Mouse (Mus musculus) urinary bladder, adult 18-20 months (tissue): ENCODE measurements at regions not wholly inside any gene's neighbourhood (a gene's known extent, or its start where the extent isn't known, plus 50 kb on each side); places are given as distances from the start of the nearest gene placed in this dataset.
A peak's percentile ranks its signal among the peaks of the same experiment; 100 is the strongest.

Source experiments
- DNase-seq, 2 experiments: peaks; one replicate each; pipeline ENCODE4 v3.0.0; 2022; ENCODE audit warnings: low spot score in 2 of 2, mixed read lengths in 2 of 2

GRCm38 (mm10) chr2:148290326-148290725 lies 104.8 kb upstream of the Sstr4 start:
- no peak for DNase-seq

DNA sequence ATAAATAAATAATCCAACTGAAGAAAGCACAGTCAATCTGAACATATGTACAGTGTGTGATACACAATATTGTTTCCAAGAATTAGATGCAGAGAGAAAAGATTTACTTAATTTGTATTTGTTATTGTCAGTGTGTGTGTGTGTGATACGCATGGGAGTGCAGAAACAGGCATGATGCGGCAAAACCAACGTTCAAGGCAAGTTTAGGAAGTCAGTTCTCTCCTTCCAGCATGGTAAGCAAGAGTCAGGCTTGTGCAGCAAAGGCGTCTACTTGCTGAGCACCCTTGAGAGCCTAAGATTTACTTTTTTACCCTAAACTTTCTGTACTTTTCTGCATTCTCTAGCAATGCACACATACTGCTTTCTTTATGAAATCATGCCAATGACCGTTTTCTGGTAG lies 102.7 kb upstream of the Sstr4 start:
- DNase-seq: no peak

DNA sequence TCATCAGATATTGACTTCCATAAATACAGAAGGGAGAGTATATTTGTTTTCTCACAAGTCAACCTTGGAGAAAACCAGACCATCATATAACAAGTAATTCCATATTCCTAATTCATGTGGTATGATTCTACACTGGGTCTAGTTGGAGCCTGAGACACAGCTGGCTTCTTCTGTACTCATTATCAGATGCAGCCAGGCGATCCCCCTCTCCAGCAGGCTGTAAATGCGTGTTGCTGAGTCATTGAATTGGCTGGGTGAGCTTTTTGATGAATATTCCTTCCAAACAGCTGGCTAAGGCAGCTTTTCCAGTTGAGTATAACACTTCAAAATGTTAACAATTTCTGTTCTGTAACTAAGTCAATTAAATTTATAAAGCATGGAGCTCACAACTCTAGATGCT lies 102.2 kb upstream of the Sstr4 start:
- DNase-seq: peak in 1 of 2 experiments; percentile 13

DNA sequence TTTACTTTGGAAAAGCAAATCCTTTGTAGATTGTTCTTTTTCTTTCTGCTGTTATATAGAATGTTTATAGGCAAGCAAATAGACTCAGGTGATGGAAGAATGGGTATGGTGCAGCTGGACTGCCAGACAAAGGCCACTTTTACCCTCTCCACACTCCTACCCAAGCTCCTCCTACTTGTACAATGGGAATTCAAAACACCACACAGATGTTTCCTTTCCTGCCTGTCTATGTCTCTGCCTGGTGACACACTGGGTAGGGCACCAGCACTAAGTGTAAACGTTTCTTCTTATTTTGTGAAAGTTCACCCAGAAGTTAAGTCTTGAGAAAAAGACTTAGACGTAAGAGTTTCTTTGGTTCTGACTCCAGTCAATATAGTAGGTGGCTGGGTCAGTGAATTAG lies 94.3 kb upstream of the Sstr4 start:
- no peak for DNase-seq

DNA sequence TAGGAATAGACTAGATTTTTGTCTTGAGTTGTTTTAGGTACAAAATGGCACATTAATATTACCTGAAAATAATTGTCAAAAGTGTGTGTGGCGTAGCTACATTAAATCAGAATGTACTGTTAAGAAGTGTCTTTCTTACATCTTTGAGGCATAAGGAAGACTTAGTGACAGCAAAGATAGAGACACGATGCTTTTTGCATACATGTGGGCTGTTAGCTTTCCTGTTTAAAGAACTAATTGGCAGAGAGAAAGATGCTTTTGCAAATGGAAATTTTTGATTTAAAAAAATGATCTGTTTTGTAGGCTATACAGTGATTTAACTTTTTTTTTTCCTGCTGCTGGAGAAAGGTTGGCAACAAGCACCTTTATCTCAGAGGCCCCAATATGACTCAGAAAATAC lies 82.9 kb upstream of the Sstr4 start:
- DNase-seq: no peak

DNA sequence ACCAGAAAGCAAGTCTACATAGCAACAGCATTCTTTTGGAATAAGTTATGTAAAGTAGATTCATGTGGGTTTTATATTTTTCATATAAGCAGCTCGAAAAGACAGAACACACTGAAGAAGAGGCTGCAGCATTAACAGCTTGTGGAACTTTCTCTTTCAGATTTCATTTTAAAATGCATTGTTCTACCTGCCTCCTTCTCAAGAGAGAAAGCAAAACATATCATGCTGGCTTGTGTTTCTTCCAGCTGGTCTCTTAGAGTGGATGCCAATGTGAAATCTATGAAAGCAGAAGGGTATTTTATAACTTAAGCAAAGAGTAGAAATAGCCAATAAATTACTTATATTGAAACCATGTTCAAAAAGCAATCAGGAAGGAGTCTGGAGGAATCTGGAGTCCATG lies 74.2 kb upstream of the Sstr4 start:
- DNase-seq: no peak

DNA sequence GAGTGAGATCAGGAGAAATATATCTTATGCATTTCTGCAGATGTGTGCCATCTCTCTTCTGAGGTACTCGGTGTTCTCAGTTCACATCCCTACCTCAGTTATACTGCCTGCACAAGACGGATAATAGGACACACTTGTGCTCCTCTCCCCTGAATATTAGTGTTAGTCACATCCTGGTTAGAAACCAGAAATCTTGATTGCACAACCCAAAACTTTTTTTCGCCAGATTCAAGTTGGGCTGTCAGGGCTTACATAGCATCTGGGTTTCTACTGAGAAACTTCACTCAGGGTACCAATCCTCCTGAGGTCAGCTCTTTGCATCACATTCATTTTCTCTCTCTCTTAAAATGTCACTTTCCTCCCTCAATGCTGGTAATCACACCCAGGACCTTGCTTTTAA lies 69.8 kb upstream of the Sstr4 start:
- DNase-seq: no peak

DNA sequence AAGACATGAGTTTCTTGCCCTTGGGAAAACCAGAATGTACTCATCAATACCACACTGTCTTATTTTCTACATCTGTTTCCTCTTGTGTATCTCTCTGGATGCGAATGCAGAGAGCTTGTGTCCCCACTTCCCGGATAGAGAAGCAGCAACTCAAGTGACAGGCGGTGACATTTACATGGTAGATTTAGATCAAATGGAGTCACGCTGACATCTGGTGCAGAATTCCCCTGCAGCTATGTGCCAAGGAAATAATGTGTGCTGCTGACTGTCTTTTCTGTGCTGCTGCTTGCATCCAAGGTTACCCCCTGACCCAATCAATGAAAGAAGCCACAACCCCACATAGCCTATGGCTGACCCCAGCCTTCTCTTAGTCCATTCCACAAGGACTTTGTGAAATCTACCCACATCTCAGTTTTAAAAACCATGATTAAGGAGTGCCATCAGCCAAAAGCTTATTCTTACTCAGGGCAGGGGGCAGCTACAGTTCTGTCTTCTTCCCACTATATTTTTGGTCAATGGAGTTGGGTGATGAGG lies 69.2 kb upstream of the Sstr4 start:
- DNase-seq: no peak

DNA sequence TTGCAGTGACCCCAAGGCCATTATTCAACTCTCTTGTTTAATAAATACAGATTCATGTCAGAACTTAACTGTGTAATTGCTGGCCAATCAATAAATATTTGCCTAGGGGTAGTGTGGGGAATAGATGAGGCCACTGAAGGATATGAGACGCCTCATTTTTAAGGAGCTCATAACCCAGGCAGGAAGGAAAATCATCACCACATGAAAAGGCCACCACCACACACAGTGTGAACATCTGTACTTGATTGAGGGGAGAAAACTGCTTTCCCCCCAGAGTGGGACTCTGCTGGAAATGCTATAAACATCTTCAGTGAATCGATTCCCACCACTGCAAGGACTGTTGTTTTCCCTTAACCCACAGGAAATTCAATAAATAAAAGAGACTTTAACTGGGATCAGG lies 68.7 kb upstream of the Sstr4 start:
- no peak for DNase-seq

DNA sequence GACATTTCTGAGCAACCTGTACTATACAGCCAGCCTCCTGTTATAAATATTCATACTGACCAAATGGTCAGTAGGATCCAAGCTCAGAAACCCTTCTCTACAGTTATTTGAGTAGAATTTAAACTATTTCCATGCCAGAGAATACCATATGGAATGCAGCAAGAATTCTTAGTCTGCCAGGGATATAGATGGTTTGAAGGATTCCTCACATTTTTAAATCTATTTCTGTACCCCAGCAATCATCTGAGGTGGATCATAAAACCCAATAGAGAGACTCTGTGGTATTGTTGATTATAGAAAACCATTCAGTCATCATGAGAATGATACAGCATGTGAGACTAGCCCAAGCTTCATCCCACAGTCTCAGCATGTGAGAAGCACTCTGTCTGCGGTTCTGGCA lies 67.6 kb upstream of the Sstr4 start:
- no peak for DNase-seq

- DNase-seq: no peak
These were observed 64.8 kb upstream of the Sstr4 start for GRCm38 (mm10) chr2:148330368-148330767.

DNA sequence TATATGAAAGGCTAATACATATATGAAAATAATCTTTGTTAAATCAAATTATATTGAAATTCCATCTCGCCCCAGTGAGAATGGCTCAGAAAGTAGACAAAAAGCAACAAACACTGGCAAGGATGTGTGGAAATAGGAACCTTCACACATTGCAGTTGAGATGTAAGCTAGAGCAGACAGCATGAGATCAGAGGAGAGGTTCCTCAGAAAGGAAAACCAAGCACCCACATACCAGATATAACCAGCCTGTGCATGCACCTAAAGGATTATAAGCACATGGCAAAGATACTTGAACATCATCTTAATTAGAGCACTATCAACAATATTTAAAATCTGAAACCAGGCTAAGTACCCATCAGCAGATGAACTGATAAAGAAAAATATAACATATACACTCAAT lies 60.6 kb upstream of the Sstr4 start:
- DNase-seq: no peak

- DNase-seq: no peak
These were observed 58.5 kb upstream of the Sstr4 start for GRCm38 (mm10) chr2:148336626-148337025.

- DNase-seq: peak; percentile 1 to 35
These were observed 56.8 kb upstream of the Sstr4 start for GRCm38 (mm10) chr2:148338308-148338768.

GRCm38 (mm10) chr2:148338894-148339293 lies 56.2 kb upstream of the Sstr4 start:
- DNase-seq: no peak

GRCm38 (mm10) chr2:148344193-148344592 lies 51.0 kb upstream of the Sstr4 start:
- DNase-seq: no peak
